Mouse (Mus musculus): ENCODE data around the gene Zbtb7b. TPM values are rescaled to one million over a fixed set of nuclear protein-coding genes. Genes with fewer than 3 reads are reported as not detected.

The Zbtb7b gene
- polyA plus RNA-seq, 1 experiment from 2014 or later, result 0.42 TPM

DNA sequence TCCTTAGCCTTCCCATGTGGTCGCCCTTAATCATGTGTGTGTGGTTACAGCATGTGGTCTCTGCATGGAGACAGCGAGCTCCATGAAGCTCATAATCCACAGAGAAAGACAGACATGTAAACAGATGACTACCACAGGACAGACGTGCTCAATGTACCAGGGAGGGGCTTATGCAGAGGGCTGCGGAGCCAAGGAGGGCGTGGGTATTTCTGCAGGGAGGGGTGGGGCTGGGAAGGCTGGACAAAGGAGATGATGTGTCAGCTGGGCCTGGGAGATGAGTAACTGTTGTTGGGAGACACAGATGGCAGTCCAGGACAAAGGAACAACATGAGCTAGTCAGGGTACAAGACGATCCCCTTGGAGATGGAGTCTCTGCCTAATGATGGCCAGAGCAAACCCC lies 34.9 kb downstream of the Zbtb7b start:
- no peak overlapping the region for H3K9ac ChIP-seq (replicated peaks; ENCODE audit: low read length)
- DNase-seq, result no peak
- WGBS, result 62% methylated on average over 6 of the region's 6 CpGs
- no peak overlapping the region for H3K27ac ChIP-seq (replicated peaks; ENCODE audit: low read depth, low read length)
- no peaks in the 10 kb centered on the region for H3K27me3 ChIP-seq (ENCODE audit: control insufficient read depth, insufficient read depth, low read length)
- H3K9me3 ChIP-seq (ENCODE audit: control insufficient read depth, low read length), result no peaks in the 10 kb centered on the region
- no peak overlapping the region for H3K4me3 ChIP-seq (replicated peaks; ENCODE audit: low read depth, low read length)
- no peak overlapping the region for H3K4me2 ChIP-seq (ENCODE audit: low read length)
- H3K4me1 ChIP-seq (ENCODE audit: control insufficient read depth, insufficient read depth, low read length), result no peaks in the 10 kb centered on the region
- H3K36me3 ChIP-seq (ENCODE audit: control insufficient read depth, insufficient read depth, low read length), result no peaks in the 10 kb centered on the region
- ATAC-seq (ENCODE audit: low FRiP score, low TSS enrichment), result no peak

DNA sequence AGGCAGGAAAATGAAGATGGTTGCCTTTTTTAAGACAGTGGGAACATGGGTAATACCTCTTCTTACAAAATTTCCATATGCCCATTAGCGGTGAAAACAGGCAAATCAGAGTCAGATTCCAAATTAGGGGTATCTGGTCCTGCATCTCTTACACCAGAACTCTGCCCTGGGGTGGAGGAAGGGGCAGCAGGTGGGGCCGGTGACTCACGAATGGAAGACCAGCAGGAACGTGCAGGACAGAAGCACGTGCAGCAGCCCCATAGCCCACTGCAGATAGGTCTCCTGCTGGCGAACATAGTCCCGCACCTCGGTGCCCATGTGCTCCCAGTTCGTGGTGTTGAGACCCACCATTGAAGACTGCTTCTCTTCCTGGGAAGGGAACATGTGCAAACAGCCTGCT lies 38.5 kb downstream of the Zbtb7b start:
- ATAC-seq (ENCODE audit: low FRiP score, low TSS enrichment) (no peak), DNase-seq (no peak)
- 76% methylated on average over 9 of the region's 9 CpGs for WGBS
- no peaks in the 10 kb centered on the region for H3K27me3 ChIP-seq (ENCODE audit: control insufficient read depth, insufficient read depth, low read length)
- H3K9me3 ChIP-seq (ENCODE audit: control insufficient read depth, low read length), result no peaks in the 10 kb centered on the region
- no peak overlapping the region for H3K27ac ChIP-seq (replicated peaks; ENCODE audit: low read depth, low read length)
- no peak overlapping the region for H3K4me2 ChIP-seq (ENCODE audit: low read length)
- no peak overlapping the region for H3K9ac ChIP-seq (replicated peaks; ENCODE audit: low read length)
- H3K36me3 ChIP-seq (ENCODE audit: control insufficient read depth, insufficient read depth, low read length), result no peaks in the 10 kb centered on the region
- no peak overlapping the region for H3K4me3 ChIP-seq (replicated peaks; ENCODE audit: low read depth, low read length)
- no peaks in the 10 kb centered on the region for H3K4me1 ChIP-seq (ENCODE audit: control insufficient read depth, insufficient read depth, low read length)

DNA sequence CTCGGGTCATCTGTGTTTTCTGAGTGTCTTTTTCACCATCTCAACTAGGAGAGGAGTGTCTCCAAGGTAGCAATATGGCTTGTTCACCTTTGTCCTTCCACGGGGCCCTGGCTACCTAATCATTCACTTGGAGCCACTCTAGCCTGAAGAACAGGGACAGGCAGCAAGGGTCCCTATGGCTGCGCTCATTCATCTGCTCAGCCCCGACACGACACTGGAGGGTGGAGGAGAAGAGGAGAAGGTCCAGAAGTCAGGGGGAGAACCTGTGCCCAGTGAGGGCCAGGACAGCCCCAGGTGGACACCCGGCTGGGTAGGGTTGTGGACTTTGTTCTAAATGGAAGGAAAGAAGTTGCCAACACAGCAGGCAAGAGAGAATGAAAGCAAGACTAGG lies 39.1 kb downstream of the Zbtb7b start:
- 80% methylated on average over 6 of the region's 6 CpGs for WGBS
- ATAC-seq (ENCODE audit: low FRiP score, low TSS enrichment), result no peak
- no peaks in the 10 kb centered on the region for H3K36me3 ChIP-seq (ENCODE audit: control insufficient read depth, insufficient read depth, low read length)

GRCm38 (mm10) chr3:89354816-89355511 lies 39.6 kb downstream of the Zbtb7b start:
- Histone ChIP-seq H3K27me3 (ENCODE audit: control insufficient read depth, insufficient read depth, low read length) (no peaks in the 10 kb centered on the region), H3K4me3 (replicated peaks; ENCODE audit: low read depth, low read length) (no peak overlapping the region), H3K27ac (replicated peaks; ENCODE audit: low read depth, low read length) (no peak overlapping the region), H3K36me3 (ENCODE audit: control insufficient read depth, insufficient read depth, low read length) (no peaks in the 10 kb centered on the region), H3K4me1 (ENCODE audit: control insufficient read depth, insufficient read depth, low read length) (peaks cover 6% of the 10 kb centered on the region), H3K9me3 (ENCODE audit: control insufficient read depth, low read length) (no peaks in the 10 kb centered on the region), H3K4me2 (ENCODE audit: low read length) (no peak overlapping the region), H3K9ac (replicated peaks; ENCODE audit: low read length) (no peak overlapping the region)
- 23% methylated on average over 5 of the region's 5 CpGs for WGBS
- ATAC-seq (ENCODE audit: low FRiP score, low TSS enrichment) (0 out of 2 replicates have a peak, but pooled peaks have one; percentile 5), DNase-seq (peak; percentile 85)

More for the DNA sequence above, 39.1 kb downstream of the Zbtb7b start:
- no peak overlapping the region for H3K4me2 ChIP-seq (ENCODE audit: low read length)
- no peak for DNase-seq
- no peak overlapping the region for H3K27ac ChIP-seq (replicated peaks; ENCODE audit: low read depth, low read length)
- no peaks in the 10 kb centered on the region for H3K27me3 ChIP-seq (ENCODE audit: control insufficient read depth, insufficient read depth, low read length)
- peaks cover 3% of the 10 kb centered on the region for H3K4me1 ChIP-seq (ENCODE audit: control insufficient read depth, insufficient read depth, low read length)
- no peak overlapping the region for H3K4me3 ChIP-seq (replicated peaks; ENCODE audit: low read depth, low read length)
- H3K9ac ChIP-seq (replicated peaks; ENCODE audit: low read length), result no peak overlapping the region
- H3K9me3 ChIP-seq (ENCODE audit: control insufficient read depth, low read length), result no peaks in the 10 kb centered on the region

GRCm38 (mm10) chr3:89351271-89351670 lies 43.3 kb downstream of the Zbtb7b start:
- H3K27ac ChIP-seq (replicated peaks; ENCODE audit: low read depth, low read length), result no peak overlapping the region
- ATAC-seq (ENCODE audit: low FRiP score, low TSS enrichment) (no peak), DNase-seq (no peak)
- no peaks in the 10 kb centered on the region for H3K36me3 ChIP-seq (ENCODE audit: control insufficient read depth, insufficient read depth, low read length)
- peaks cover 5% of the 10 kb centered on the region; the same call in 1 of the 2 replicates for H3K27me3 ChIP-seq (ENCODE audit: control insufficient read depth, insufficient read depth, low read length)
- H3K9ac ChIP-seq (replicated peaks; ENCODE audit: low read length), result no peak overlapping the region
- peaks cover 20% of the 10 kb centered on the region for H3K4me1 ChIP-seq (ENCODE audit: control insufficient read depth, insufficient read depth, low read length)
- no peaks in the 10 kb centered on the region for H3K9me3 ChIP-seq (ENCODE audit: control insufficient read depth, low read length)
- no peak overlapping the region for H3K4me2 ChIP-seq (ENCODE audit: low read length)
- WGBS, result 79% methylated on average over 5 of the region's 5 CpGs
- H3K4me3 ChIP-seq (replicated peaks; ENCODE audit: low read depth, low read length), result no peak overlapping the region

GRCm38 (mm10) chr3:89349869-89350501 lies 44.6 kb downstream of the Zbtb7b start, which contains the start of gene Adam15:
Gene Adam15, minus strand, starts transcription at chr3:89349996.
- no peaks in the 10 kb centered on the region for H3K9me3 ChIP-seq (ENCODE audit: control insufficient read depth, low read length)
- peak; percentile 90 for ATAC-seq (ENCODE audit: low FRiP score, low TSS enrichment)
- peak within 1 kb of the TSS; percentile 74 for H3K27ac ChIP-seq (replicated peaks; ENCODE audit: low read depth, low read length)
- H3K4me3 ChIP-seq (replicated peaks; ENCODE audit: low read depth, low read length), result peak within 1 kb of the TSS; percentile 58
- H3K4me1 ChIP-seq (ENCODE audit: control insufficient read depth, insufficient read depth, low read length), result peaks cover 20% of the 10 kb centered on the region
- H3K4me2 ChIP-seq (ENCODE audit: low read length), result peak within 1 kb of the TSS; percentile 93
- H3K9ac ChIP-seq (replicated peaks; ENCODE audit: low read length), result peak within 1 kb of the TSS; percentile 67
- H3K27me3 ChIP-seq (ENCODE audit: control insufficient read depth, insufficient read depth, low read length), result peaks cover 5% of the 10 kb centered on the region; the same call in 1 of the 2 replicates
- DNase-seq, result peak; percentile 93
- H3K36me3 ChIP-seq (ENCODE audit: control insufficient read depth, insufficient read depth, low read length), result 0 out of 2 replicates have a peak, but pooled peaks cover 4% of the 10 kb centered on the region
- WGBS, result under 1% methylated on average over 59 of the region's 59 CpGs

DNA sequence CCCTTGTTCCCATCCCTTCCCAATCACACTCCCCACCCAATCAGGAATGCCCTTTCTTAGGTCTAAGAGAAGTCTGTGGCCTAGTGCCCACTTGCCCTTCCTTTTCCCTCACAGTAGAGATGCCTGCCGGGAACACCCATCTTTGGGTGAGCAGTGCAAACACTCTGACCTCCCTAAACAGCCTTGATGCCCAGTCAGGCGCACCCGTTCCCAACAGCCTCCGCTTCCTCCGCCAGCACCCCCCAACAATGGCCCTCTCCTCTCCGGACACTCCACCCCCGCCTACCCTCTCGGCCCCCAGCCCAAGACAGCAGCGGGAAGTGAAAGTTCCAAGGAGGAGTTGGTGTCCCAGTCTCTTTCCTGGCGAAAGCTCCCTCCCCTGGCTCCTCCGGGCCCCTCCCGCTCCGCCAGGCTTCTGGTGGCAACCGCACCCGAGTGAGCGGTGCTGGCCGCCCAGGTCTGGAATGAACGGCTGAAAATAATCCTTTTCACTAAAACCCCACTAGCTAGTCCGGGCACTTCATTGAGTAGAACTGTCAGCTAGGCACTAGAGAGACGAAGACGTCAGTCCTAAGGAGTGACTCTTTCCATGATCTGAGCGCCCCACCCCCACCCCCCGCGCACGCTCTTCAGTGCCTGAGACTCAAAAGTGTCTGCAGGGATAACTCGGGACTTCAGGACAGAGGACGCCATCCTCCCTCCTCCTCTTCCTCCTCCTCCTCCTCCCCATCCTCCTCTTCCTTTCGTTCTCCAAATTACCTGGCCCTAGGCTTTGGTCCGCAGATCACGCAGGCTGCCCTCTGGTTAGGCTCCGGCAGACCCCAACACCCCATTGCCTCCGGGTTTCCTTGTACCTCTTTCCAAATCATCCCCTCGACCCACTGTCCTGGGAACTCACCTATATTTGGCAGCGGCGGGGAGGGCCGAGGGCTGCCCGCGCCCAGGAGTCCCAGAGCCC lies 45.4 kb downstream of the Zbtb7b start:
- H3K27ac ChIP-seq (replicated peaks; ENCODE audit: low read depth, low read length), result peak overlapping the region; percentile 74
- H3K9me3 ChIP-seq (ENCODE audit: control insufficient read depth, low read length), result no peaks in the 10 kb centered on the region
- peaks cover 20% of the 10 kb centered on the region for H3K4me1 ChIP-seq (ENCODE audit: control insufficient read depth, insufficient read depth, low read length)
- peak overlapping the region; percentile 58 for H3K4me3 ChIP-seq (replicated peaks; ENCODE audit: low read depth, low read length)
- H3K27me3 ChIP-seq (ENCODE audit: control insufficient read depth, insufficient read depth, low read length), result peaks cover 5% of the 10 kb centered on the region; the same call in 1 of the 2 replicates
- DNase-seq, result peak; percentile 63
- H3K4me2 ChIP-seq (ENCODE audit: low read length), result peak overlapping the region; percentile 93
- H3K36me3 ChIP-seq (ENCODE audit: control insufficient read depth, insufficient read depth, low read length), result 0 out of 2 replicates have a peak, but pooled peaks cover 9% of the 10 kb centered on the region
- under 1% methylated on average over 38 of the region's 38 CpGs for WGBS
- peak overlapping the region; percentile 67 for H3K9ac ChIP-seq (replicated peaks; ENCODE audit: low read length)
- peak; percentile 12; the same call in 1 of the 2 replicates for ATAC-seq (ENCODE audit: low FRiP score, low TSS enrichment)

- WGBS, result 70% methylated on average over 1 of the region's 1 CpGs
- Histone ChIP-seq H3K27me3 (ENCODE audit: control insufficient read depth, insufficient read depth, low read length) (peaks cover 5% of the 10 kb centered on the region; the same call in 1 of the 2 replicates), H3K27ac (replicated peaks; ENCODE audit: low read depth, low read length) (no peak overlapping the region), H3K4me2 (ENCODE audit: low read length) (no peak overlapping the region), H3K36me3 (ENCODE audit: control insufficient read depth, insufficient read depth, low read length) (peaks cover 20% of the 10 kb centered on the region; the same call in 1 of the 2 replicates), H3K4me1 (ENCODE audit: control insufficient read depth, insufficient read depth, low read length) (peaks cover 20% of the 10 kb centered on the region), H3K4me3 (replicated peaks; ENCODE audit: low read depth, low read length) (no peak overlapping the region), H3K9ac (replicated peaks; ENCODE audit: low read length) (no peak overlapping the region), H3K9me3 (ENCODE audit: control insufficient read depth, low read length) (no peaks in the 10 kb centered on the region)
- ATAC-seq (ENCODE audit: low FRiP score, low TSS enrichment) (no peak), DNase-seq (no peak)
Measured at GRCm38 (mm10) chr3:89347916-89348315, 46.7 kb downstream of the Zbtb7b start.

Data from midbrain, embryonic 14.5 days (tissue).